Mouse (Mus musculus): ENCODE measurements around the gene Adig.
A peak's percentile ranks its signal among the peaks of the same experiment; 100 is the strongest.

GRCm38 (mm10) chr2:158556225-158556624 lies 53.8 kb downstream of the Adig start:
- TF ChIP-seq CTCF (IDR thresholded peaks at IDR 0.05; ENCODE audit: low read depth) (peak; percentile 87), EP300 (IDR thresholded peaks at IDR 0.05; ENCODE audit: low read depth) (no peak)

All from liver, postnatal 0 days (tissue).